Mouse (Mus musculus): ENCODE results near the gene Gpr107. TPM values are rescaled to one million over a fixed set of nuclear protein-coding genes. Genes with fewer than 3 reads are reported as not detected.

The Gpr107 gene
- total RNA-seq, 1 experiment from 2014 or later: 15.1 TPM

DNA sequence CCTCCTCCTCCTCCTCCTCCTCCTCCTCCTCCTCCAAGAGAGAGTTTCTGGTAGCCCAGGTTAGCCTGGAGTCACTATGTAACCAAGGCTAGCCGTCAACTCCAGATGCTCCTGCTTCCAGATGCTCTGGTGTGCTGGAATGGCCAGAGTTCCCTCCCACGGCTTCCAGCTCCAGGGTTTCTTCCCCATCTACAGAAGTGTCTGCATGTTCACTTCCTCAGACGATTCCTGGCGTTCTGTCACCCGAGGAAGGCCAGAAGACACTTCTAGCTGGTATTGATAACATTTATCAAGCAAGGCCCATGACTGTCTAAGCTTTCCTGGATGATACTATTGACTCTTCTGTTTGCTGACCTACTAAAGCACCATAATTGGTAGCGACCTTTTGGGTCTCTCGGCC, 27.0 kb upstream of the Gpr107 start:
- ATAC-seq (replicated peaks; ENCODE audit: low read depth, poor library complexity, severe bottlenecking): no peak

DNA sequence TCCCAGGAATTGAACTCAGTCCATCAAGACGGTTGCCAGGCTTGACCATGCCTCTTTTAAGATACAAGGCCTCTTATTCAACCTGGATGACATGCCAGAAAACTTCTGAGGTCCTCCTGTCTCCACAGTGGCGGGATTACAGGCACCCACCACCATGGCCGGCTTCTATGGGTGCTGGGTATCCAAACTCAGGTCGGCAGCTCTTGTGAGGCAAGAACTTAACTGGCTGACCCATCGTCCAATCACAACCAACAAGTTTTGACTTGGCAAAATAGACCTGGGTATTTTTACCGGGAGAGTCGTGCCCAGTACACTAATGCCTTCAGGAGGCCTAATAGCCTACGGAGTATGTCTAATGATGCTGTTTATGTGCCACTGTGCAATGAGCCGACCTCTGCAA, 26.1 kb upstream of the Gpr107 start:
- no peak for ATAC-seq (replicated peaks; ENCODE audit: low read depth, poor library complexity, severe bottlenecking)

DNA sequence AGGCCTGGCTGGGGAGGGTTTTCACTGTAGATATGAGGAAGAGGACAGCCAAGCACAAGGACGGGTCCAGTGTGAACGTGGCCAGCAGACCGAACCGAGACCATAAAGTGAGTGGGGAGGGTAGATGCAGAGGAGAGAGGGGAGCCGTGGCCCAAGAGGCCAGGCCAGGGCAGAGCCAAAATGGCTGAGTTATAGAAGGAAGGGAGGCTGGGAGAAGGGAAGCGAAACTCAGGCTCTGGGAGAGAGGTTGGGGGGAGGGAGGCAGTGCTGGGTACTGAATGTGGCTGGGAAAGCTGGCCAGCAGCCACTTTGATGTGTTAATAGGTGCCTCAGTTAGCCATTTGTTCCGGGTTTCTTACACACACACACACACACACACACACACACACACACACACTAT, 24.9 kb upstream of the Gpr107 start:
- ATAC-seq (replicated peaks; ENCODE audit: low read depth, poor library complexity, severe bottlenecking): no peak

DNA sequence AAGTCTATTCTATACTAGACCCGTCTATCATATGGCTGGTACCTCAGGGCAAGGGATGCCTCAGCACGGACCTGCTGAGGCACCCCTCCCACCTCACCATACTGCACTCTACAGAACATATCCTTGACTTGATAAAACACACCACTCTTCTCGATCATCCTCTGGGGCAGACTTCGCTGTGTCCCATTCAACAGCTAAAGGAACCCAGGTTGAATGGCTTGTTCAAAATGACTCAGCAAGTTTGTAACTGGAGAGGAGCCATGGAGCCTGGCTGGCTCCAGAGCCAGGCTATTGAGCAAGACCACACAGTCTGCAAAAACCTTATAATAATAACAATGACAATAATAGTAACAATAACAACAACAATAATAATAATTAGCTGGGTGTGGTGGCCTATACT, 24.2 kb upstream of the Gpr107 start:
- 0 out of 2 replicates have a peak, but pooled peaks have one; percentile 29 for ATAC-seq (replicated peaks; ENCODE audit: low read depth, poor library complexity, severe bottlenecking)

DNA sequence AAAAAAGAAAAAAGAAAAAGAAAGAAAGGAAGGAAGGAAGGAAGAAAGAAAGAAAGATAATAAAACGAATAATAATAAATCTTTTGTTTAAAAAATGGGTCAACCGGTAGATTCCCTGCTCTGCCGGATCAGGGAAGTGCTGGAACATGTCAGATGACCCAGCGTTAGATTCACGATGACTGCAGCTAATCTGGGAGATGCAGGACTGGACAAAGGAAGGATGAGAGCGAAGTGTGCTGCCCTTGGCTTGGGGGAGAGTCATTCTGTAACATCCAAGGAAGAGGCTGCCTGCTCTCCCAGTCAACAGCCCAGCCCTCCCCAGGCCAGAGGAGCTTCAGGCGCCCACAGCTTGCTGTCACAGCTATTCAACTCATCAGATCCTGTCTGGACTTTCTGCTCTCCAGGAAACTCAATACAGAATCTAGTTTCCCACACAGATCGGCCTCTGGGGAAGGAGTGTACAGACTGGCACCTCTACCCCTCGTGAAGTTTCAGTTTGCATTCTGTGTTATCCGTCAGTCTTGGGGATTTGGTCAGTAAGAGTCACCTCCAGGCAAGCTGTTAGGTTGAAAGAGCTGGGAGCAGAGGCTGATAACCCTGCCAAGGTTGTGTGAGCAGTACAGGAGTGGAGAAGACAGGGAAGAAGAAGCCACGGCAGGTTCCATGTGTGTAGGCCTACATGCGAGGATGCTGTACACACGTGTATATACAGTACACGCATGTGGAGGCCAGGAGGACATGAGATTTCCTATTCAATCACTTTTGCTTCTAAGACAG, 22.2 kb upstream of the Gpr107 start:
- ATAC-seq (replicated peaks; ENCODE audit: low read depth, poor library complexity, severe bottlenecking): no peak

DNA sequence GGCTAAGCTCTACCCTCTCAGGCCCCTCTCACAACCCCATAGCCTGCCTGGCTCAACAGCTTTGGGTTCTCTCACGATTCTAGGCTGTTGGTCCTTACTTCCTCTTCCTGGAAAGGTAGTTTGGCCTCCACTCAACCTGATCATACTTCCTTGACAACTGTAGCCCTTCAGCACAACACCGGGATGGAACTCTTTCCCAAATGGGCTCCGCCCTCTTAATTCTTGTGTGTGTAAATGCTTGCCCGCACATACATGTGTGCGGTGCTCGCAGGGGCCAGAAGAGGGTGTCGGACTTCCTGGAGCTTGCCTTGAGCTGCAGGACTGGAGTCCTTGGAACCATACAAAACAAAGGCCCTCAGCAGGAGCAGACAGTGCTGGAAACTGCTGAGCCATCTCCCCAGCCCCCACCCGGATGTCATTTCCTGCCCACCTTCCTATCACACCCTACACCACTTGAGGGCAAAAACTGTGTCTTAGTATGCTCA, 21.3 kb upstream of the Gpr107 start:
- ATAC-seq (replicated peaks; ENCODE audit: low read depth, poor library complexity, severe bottlenecking): peak; percentile 74

DNA sequence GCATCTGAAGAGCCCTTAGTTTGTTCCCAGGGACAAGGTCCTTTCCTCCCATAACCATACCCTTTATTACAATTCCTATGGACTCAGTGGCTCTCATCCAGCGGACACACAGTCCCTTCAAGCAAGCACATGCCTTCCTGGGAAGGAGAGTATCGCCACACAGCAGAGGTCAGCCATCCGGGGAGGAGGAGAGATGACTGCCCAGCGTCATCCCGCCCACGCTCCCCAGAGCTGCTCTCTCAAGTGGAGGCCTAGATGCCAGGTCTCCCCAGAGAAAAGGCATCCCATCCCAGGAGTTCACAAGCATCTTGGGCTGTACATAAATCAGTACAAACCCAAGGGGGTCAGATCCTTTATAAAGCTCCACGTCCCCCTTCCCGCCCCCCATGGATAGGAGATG, 19.4 kb upstream of the Gpr107 start:
- ATAC-seq (replicated peaks; ENCODE audit: low read depth, poor library complexity, severe bottlenecking): no peak

DNA sequence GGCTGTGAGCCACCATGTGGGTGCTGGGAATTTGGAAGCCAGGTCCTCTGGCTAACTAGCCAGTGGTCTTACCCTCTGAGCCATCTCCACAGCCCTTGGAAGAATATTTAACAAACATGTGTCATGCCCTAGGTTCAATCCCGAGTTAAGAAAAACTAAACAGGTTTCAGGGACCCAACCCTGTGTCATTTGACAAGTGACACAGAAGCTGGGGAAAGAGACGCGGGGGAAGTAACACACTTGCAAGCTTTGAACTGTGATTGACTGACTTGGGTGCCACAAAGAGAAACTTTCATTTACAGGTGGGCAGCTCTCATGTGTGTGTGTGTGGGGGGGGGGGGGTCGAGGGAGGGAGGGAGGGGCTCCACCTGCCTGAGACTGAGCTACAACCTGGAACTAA, 18.1 kb upstream of the Gpr107 start:
- no peak for ATAC-seq (replicated peaks; ENCODE audit: low read depth, poor library complexity, severe bottlenecking)

DNA sequence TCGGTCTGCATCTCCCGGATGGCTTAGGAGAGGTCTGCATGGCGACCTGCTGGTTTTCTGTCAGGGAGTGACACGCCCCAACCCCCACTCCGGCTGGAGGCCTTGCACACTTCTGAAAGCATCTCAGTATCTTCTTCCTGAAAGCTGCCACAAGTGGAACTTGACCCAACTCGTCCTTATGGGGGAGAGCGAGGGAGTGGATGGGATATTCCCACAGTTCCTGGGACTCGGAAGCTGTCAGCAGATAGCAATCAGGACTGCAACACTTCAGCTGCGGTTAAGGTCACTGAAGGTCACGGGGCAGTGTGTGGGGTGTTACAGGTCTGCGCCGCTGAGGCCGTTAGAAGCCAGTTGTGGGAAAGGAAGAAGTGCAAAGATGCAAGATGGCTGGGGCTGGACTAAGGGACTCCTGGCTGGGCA, 16.6 kb upstream of the Gpr107 start:
- ATAC-seq (replicated peaks; ENCODE audit: low read depth, poor library complexity, severe bottlenecking): no peak

DNA sequence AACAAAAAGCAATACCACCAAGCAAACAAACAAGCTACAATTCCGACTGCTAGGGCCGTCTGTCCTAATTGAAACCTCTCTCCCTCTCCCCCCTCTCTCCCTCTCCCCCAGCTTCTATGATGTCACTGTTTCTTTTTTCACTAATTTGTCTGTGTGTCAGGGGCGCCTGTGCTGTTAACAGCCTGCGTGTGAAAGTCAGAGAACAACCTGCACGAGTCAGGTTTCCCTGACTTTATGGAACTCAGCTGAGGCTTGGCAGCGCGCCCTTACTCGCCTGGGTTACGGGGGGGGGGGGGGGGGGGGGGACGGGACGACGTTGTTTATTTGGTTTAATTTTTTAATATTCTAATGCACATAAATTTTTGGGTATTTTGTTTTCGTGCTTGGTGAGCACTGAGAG, 15.8 kb upstream of the Gpr107 start:
- no peak for ATAC-seq (replicated peaks; ENCODE audit: low read depth, poor library complexity, severe bottlenecking)

DNA sequence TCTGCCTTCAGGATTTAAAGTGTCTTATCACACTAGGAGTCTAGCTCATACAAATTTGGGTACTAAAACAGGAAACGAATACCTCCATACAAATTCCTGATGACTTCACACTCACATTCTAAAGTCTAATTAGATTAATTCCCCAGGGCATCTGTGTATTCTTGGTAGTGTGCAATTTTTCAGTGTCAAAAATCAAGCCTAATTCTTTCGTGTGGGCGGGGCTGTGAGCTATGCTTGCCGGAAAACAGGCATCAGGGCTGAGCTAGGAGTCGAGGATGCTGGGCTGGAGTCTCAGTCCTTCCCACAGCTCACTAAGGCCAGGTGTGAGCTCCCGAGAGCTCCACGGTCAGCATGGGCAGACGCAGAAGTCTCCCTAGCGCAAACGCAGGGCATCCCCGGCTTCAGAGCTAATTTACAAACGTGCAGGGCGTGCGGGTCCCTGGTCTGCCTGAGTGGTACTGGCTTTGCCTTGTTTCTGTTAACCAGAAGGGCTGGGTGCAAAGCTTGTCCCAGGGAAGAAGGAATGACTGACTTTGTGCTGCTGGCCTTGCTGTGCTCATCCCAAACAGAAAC, 15.0 kb upstream of the Gpr107 start:
- no peak for ATAC-seq (replicated peaks; ENCODE audit: low read depth, poor library complexity, severe bottlenecking)

DNA sequence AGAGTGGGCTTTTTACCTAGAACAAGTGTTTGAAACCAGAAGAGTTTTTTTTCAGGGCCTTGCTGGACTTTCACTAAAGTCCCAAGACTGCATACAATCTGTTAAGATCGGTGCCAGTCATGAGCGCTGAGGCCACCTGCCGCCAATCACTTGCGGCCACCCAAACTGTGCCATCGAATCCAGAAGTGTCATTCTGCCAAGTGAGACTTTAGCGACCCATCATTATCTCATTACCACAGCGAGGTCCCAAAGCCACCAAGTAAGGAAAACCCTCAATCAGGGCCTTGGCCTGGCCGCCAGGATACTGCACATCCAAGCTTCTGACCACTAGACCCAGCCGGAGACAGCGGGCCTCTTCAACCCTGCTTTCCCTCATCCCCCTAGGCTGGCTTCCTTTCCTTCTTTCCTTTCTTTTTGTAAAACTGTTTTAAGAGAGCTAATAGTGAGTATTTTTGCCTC, 12.9 kb upstream of the Gpr107 start:
- no peak for ATAC-seq (replicated peaks; ENCODE audit: low read depth, poor library complexity, severe bottlenecking)

DNA sequence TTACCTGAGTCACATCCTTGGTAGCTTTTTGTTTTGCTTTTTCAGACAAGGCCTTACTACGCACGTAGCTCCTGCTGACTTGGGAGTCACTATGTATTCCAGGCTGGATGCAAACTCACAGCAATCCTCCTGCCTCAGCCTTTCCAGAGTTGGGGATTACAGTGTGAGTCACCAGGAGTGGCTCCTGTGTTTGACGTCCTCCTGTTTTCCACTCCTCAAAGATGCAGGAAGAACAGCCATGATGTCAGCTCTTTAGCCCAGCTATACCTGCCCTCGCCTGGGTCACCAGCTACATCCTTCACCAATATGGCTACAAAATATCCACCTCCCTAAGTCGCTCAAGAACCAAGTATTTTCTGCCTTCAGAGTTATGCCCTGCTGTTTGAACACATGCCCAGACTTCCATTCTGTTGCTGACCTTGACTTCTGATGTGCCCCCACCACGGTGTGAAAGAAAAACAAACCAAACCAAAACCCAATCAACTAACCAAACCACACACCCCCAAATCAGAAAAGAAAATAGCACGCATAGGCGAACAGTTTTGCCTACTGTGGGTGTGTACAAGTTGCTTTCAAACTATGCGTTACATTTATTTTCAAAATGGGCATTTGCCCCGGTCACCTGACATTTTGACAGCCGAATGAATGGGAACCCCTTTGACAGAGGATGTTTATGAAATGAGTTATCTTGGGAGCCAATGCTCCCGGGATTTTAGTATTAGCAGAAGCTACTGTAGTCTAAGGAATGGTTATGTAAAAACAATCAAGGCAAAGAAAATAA, 11.9 kb upstream of the Gpr107 start:
- ATAC-seq (replicated peaks; ENCODE audit: low read depth, poor library complexity, severe bottlenecking): no peak

DNA sequence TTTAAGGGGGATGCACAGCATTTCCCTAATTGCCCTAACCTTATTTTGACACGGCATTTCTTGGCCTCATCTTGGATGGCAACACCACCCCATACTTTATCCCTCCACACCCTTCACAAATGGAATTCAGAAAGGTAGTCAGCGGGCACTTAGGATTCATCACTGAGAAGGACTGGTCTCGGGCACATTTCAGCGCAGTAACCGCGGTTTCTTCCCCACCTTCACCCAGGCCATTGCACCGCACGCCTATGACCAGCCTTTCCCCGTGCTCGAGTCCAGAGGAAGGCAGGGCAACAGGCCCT, 11.4 kb upstream of the Gpr107 start:
- no peak for ATAC-seq (replicated peaks; ENCODE audit: low read depth, poor library complexity, severe bottlenecking)

DNA sequence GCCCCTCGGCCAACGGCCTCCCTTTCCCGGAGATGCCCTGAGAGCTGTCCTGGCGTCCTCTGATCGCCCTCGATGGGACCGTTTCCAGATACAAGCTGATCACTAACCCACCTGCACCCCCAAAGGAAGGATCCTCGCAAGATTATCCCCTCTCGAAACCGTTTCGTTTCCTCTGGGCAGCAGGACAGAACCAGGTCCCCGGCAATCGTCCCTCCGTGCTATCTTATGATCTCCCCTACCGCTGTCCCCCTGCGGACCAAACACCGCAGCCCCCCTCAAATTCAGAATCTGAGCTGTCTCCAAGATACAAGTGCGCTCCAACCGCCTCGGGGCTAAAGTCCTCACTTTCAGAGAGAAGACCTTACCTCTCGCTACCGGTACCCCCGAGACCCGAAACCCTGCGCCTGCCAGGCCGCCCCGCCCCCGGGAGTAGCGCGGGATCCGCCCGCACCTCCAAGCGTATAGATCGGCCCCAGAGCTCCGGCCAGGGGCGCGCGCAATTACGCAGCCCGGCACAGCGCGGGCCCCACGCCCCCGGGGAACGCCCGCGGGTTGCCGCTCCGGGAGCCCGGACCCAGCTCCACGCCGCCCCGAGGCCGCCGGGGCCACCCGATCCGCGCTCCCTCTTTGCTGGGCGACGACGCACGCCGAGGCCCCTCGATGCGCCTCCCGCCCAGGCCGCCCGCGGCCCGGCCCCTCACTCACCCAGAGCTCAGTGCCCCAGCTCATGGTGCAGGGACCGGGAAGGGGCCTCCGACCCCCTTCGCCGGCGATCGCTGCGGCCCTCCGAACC, 10.8 kb upstream of the Gpr107 start:
- ATAC-seq (replicated peaks; ENCODE audit: low read depth, poor library complexity, severe bottlenecking): no peak

DNA sequence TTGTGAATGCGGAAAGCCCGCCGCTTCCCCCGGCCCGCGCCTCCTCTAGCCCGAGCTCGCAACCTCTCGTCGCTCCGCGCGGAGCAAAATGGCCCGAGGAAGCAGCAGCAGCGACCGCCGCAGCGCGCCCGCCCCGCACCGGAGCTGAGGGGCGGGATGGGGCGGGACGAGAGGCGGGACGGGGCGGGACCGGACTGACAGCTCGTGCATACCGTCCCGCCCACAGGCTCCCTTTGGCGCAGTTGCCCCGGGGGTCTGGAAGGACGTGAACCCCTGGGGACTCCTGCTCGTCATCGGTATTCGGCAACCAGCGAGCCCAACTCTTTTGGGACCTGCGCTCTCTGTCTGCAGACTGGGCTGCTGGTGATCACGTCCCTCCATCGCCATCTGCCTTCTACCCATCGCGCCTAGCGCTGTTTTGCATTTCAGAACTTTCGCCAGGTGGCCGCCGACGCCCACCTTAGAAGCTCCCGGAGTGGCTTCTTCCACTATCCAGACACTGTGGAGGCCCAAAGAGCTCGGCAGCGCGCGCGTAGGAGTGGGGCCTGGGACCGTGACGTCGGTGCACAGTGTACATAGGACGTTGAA, 10.2 kb upstream of the Gpr107 start, which contains the start of gene Fnbp1:
Gene Fnbp1, minus strand, starts transcription at position 142 of the 588 bp plus-strand sequence.
- peak; percentile 66 for ATAC-seq (replicated peaks; ENCODE audit: low read depth, poor library complexity, severe bottlenecking)

DNA sequence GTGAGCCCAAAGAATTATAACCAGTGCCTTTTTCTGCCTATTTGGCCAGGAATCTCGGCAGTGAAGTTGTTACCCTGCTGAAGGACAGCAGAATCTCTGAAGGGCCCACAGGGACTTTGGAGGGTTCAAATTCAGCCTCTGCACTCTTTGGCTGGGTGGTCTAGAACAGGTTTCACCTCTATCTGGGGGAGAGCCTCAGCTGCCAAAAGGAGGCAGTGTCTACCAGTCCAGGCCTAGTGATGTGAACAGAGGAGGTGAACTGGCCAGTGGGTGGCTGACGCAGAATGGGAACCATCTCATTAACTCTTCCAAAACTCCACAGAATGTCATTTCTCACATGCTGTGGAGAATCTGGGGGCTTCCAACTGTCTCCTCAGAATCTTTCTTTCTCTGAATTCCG, 9.6 kb upstream of the Gpr107 start:
- no peak for ATAC-seq (replicated peaks; ENCODE audit: low read depth, poor library complexity, severe bottlenecking)

DNA sequence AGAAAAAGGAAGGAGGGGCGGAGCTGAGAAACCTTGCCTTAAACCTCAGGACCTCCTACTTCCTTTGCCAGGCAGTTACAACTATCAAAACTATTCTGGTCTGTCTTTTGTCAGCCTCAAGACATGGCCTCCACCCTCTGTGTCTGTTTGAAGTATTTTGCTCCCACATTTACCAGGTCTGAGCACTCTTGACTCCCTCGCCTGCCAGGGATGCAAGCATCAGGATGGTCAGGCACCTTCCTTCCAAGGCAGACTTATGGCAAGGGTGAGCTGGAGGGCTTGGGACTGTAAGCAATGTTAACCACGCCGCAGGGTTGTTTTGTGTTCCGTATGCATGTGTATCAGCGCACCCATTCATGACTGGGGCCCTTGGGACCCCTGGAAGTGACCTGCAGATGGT, 8.8 kb upstream of the Gpr107 start:
- ATAC-seq (replicated peaks; ENCODE audit: low read depth, poor library complexity, severe bottlenecking): peak; percentile 53

DNA sequence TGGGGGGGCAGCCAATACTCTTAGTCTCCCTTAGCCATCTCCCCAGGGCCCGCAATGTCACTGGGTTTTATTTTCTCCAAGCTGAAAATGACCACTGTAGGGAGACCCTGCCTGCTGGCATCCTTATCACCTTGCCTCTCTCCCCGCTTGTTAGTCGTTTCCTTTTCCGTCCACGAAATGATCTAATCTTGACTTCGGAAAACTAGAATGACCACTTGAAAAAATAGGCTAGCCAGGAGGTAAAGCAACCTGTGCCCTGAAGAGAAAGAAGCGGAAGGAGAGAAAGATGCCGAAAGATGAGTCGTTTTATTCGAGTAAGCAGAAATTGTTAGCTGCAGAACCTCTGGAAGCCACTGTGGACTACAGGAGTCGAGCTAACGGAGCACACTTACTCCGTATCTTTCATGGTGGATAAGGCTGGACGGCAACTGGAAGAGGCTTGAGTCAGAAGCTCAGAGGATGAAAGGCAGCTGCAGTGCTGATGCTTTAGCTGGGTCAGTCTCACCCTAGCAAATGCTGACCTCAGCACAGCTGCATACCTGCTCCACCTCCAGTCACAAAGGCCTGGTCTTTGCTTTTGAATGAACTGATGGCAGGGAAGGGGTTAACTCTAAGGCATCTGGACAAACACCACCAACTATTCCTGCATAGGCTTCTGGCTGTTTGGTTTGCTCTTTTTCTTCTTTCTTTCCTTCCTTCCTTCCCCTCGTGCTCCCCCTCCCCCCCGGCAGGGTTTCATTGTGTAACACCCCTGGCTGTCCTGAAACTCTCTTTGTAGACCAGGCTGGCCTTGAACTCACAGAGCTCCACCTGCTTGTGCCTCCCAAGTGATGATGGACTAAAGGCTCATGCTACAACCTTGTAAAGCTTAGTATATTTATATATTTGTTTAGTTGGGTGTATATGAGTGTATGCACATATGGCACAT, 8.1 kb upstream of the Gpr107 start:
- ATAC-seq (replicated peaks; ENCODE audit: low read depth, poor library complexity, severe bottlenecking): no peak
